Mouse (Mus musculus): ENCODE data around the gene Tmem51. TPM values are rescaled to one million over a fixed set of nuclear protein-coding genes. Genes with fewer than 3 reads are reported as not detected.

Gene Tmem51
- polyA plus RNA-seq, 1 experiment: 9.6 TPM

GRCm38 (mm10) chr4:142048391-142048790 is 35.7 kb downstream of the Tmem51 start:
- TF ChIP-seq POLR2A (IDR thresholded peaks at IDR 0.05; ENCODE audit: control insufficient read depth, extremely low read depth, insufficient read depth, low read length, poor library complexity) (no peak), CTCF (IDR thresholded peaks at IDR 0.05; ENCODE audit: borderline replicate concordance, control insufficient read depth, extremely low read depth, insufficient read depth, low read length, poor library complexity) (no peak)
- no peak overlapping the region for H3K4me3 ChIP-seq (ENCODE audit: control insufficient read depth, insufficient read depth, low read length)
- H3K27me3 ChIP-seq (ENCODE audit: control insufficient read depth, insufficient read depth, low read length): no peaks in the 10 kb centered on the region
- H3K36me3 ChIP-seq (ENCODE audit: control insufficient read depth, insufficient read depth, low read length): no peaks in the 10 kb centered on the region
- H3K27ac ChIP-seq (ENCODE audit: control insufficient read depth, insufficient read depth, low read length): no peak overlapping the region
- WGBS: 55% methylated on average over 8 of the region's 8 CpGs
- no peaks in the 10 kb centered on the region for H3K4me1 ChIP-seq (replicated peaks; ENCODE audit: control insufficient read depth, insufficient read depth, low read length)
- DNase-seq: no peak

DNA sequence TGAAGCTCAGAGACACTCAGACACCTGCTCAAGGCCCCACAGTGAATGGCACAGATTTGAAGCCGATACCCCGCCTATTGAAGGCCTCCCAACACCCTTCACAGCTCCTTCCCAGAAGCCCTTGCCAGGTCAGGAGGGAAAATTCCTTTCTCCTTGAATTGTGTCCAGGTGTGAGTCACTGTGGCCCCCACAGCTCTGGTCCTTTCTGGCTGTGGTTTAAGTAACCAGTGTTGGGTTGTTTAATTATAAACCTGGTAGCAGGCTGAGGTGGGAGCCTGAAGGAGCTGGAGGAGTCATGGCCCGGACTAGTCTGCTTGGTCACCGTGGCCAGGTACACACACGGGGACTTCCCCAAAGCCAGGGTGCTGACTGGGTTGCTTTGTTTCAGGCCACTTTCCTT is 37.1 kb downstream of the Tmem51 start:
- Histone ChIP-seq H3K4me1 (replicated peaks; ENCODE audit: control insufficient read depth, insufficient read depth, low read length) (no peaks in the 10 kb centered on the region), H3K27ac (ENCODE audit: control insufficient read depth, insufficient read depth, low read length) (no peak overlapping the region), H3K4me3 (ENCODE audit: control insufficient read depth, insufficient read depth, low read length) (no peak overlapping the region), H3K27me3 (ENCODE audit: control insufficient read depth, insufficient read depth, low read length) (no peaks in the 10 kb centered on the region), H3K36me3 (ENCODE audit: control insufficient read depth, insufficient read depth, low read length) (no peaks in the 10 kb centered on the region)
- no peak for DNase-seq
- WGBS: 66% methylated on average over 5 of the region's 5 CpGs
- TF ChIP-seq CTCF (IDR thresholded peaks at IDR 0.05; ENCODE audit: borderline replicate concordance, control insufficient read depth, extremely low read depth, insufficient read depth, low read length, poor library complexity): no peak
- no peak for TF ChIP-seq POLR2A (IDR thresholded peaks at IDR 0.05; ENCODE audit: control insufficient read depth, extremely low read depth, insufficient read depth, low read length, poor library complexity)

- Histone ChIP-seq H3K27ac (ENCODE audit: control insufficient read depth, insufficient read depth, low read length) (no peak overlapping the region), H3K36me3 (ENCODE audit: control insufficient read depth, insufficient read depth, low read length) (no peaks in the 10 kb centered on the region), H3K4me3 (ENCODE audit: control insufficient read depth, insufficient read depth, low read length) (no peak overlapping the region), H3K4me1 (replicated peaks; ENCODE audit: control insufficient read depth, insufficient read depth, low read length) (no peaks in the 10 kb centered on the region), H3K27me3 (ENCODE audit: control insufficient read depth, insufficient read depth, low read length) (no peaks in the 10 kb centered on the region)
- whole genome bisulfite sequencing: 58% methylated on average over 7 of the region's 7 CpGs
- no peak for DNase-seq
- no peak for TF ChIP-seq POLR2A (IDR thresholded peaks at IDR 0.05; ENCODE audit: control insufficient read depth, extremely low read depth, insufficient read depth, low read length, poor library complexity)
- TF ChIP-seq CTCF (IDR thresholded peaks at IDR 0.05; ENCODE audit: borderline replicate concordance, control insufficient read depth, extremely low read depth, insufficient read depth, low read length, poor library complexity): no peak
Measured at GRCm38 (mm10) chr4:142046496-142046895, 37.6 kb downstream of the Tmem51 start.

DNA sequence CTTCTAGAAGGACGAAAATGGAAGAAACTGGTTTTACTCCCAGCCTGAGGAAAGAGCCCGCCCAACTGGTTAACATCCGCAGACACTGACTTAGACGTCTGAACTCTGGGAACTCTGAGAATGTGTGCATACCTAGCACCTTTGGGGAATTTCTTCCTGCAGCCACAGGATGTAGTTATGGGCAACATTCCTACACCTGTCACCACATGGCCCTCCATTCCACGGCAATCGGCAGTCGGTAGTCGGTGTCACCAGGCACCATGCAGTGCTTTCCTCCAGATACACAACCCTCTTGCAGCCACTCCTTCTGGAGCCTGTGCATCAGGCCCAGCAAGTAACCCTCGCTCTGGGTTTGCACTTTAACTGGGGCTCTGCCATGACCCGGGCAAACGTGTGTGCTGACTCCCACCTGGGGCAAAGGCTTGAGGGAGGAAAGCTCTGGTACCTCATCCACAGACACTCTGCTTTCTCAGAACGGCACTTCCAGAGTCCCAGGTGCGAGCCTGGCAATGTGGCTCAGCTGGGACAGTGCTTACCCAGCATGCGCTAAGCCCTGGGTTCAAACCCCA is 38.4 kb downstream of the Tmem51 start:
- H3K27me3 ChIP-seq (ENCODE audit: control insufficient read depth, insufficient read depth, low read length): no peaks in the 10 kb centered on the region
- TF ChIP-seq POLR2A (IDR thresholded peaks at IDR 0.05; ENCODE audit: control insufficient read depth, extremely low read depth, insufficient read depth, low read length, poor library complexity) (no peak), CTCF (IDR thresholded peaks at IDR 0.05; ENCODE audit: borderline replicate concordance, control insufficient read depth, extremely low read depth, insufficient read depth, low read length, poor library complexity) (no peak)
- H3K4me3 ChIP-seq (ENCODE audit: control insufficient read depth, insufficient read depth, low read length): no peak overlapping the region
- H3K27ac ChIP-seq (ENCODE audit: control insufficient read depth, insufficient read depth, low read length): no peak overlapping the region
- H3K36me3 ChIP-seq (ENCODE audit: control insufficient read depth, insufficient read depth, low read length): no peaks in the 10 kb centered on the region
- WGBS: 89% methylated on average over 14 of the region's 14 CpGs
- DNase-seq: no peak
- H3K4me1 ChIP-seq (replicated peaks; ENCODE audit: control insufficient read depth, insufficient read depth, low read length): no peaks in the 10 kb centered on the region

GRCm38 (mm10) chr4:142044452-142044851 is 39.7 kb downstream of the Tmem51 start:
- no peaks in the 10 kb centered on the region for H3K36me3 ChIP-seq (ENCODE audit: control insufficient read depth, insufficient read depth, low read length)
- no peaks in the 10 kb centered on the region for H3K4me1 ChIP-seq (replicated peaks; ENCODE audit: control insufficient read depth, insufficient read depth, low read length)
- TF ChIP-seq POLR2A (IDR thresholded peaks at IDR 0.05; ENCODE audit: control insufficient read depth, extremely low read depth, insufficient read depth, low read length, poor library complexity) (no peak), CTCF (IDR thresholded peaks at IDR 0.05; ENCODE audit: borderline replicate concordance, control insufficient read depth, extremely low read depth, insufficient read depth, low read length, poor library complexity) (no peak)
- 89% methylated on average over 12 of the region's 12 CpGs for WGBS
- no peak overlapping the region for H3K4me3 ChIP-seq (ENCODE audit: control insufficient read depth, insufficient read depth, low read length)
- no peak for DNase-seq
- H3K27me3 ChIP-seq (ENCODE audit: control insufficient read depth, insufficient read depth, low read length): no peaks in the 10 kb centered on the region
- no peak overlapping the region for H3K27ac ChIP-seq (ENCODE audit: control insufficient read depth, insufficient read depth, low read length)

DNA sequence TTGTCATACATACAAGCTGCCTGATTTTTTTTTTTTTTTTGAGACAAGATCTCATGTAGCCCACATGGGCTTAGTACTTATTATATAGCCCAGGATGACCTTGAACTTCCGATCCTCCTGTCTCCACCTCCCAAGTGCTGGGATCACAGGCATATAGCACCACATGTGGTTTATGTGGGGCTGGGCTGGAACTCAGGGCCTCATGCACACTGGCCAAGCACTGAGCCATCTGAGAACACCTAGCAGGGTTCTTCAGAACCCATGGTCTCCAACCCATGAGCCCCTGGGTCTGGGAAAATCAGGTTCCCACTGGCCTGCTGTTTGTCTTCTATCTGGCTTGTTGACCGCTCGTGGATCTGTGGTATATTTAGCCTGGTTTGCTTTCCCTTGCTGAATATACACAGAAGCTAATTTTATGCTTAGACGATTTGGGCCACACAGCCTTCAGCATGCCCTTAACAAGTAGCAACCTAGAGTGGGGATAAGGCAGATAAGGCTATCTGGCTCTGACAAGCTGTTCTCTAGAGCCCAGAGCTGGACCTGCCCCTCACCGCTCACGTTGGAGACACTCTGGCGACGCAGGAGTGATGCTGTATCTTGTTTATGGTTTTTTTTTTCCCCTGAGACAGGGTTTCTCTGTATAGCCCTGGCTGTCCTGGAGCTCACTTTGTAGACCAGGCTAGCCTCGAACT is 44.3 kb downstream of the Tmem51 start:
- H3K27me3 ChIP-seq (ENCODE audit: control insufficient read depth, insufficient read depth, low read length): no peaks in the 10 kb centered on the region
- no peaks in the 10 kb centered on the region for H3K36me3 ChIP-seq (ENCODE audit: control insufficient read depth, insufficient read depth, low read length)
- no peak overlapping the region for H3K4me3 ChIP-seq (ENCODE audit: control insufficient read depth, insufficient read depth, low read length)
- H3K27ac ChIP-seq (ENCODE audit: control insufficient read depth, insufficient read depth, low read length): no peak overlapping the region
- no peaks in the 10 kb centered on the region for H3K4me1 ChIP-seq (replicated peaks; ENCODE audit: control insufficient read depth, insufficient read depth, low read length)
- no peak for DNase-seq
- no peak for TF ChIP-seq POLR2A (IDR thresholded peaks at IDR 0.05; ENCODE audit: control insufficient read depth, extremely low read depth, insufficient read depth, low read length, poor library complexity)
- TF ChIP-seq CTCF (IDR thresholded peaks at IDR 0.05; ENCODE audit: borderline replicate concordance, control insufficient read depth, extremely low read depth, insufficient read depth, low read length, poor library complexity): no peak
- 96% methylated on average over 9 of the region's 9 CpGs for WGBS

Data from thymus, adult 2 months (tissue).